ENCODE assay signal across 24 mouse cellular contexts in genomic region chr17:87809556-87809955, GRCm38 (mm10). TPM values are rescaled to one million over a fixed set of nuclear protein-coding genes. Genes with fewer than 3 reads are reported as not detected.
DNase-seq lines count a peak whose midpoint lies in the region; ATAC-seq and TF ChIP-seq lines count a peak whose summit lies in the region.
"Had no signal": no experiment of that assay in that cellular context is flagged by ENCODE, and none has a peak within 500 bp of the region (broad histone marks: within the 10 kb centered on the region; RNA-seq: fewer than 3 reads in every experiment).

No protein-coding gene starts in this region.

- peak; percentile 13 for DNase-seq in testis, postnatal 10 days (ENCODE audit: low spot score)
- no peak for DNase-seq in testis, postnatal 14 days (ENCODE audit: low spot score)
- DNase-seq in ES-CJ7 (ENCODE audit: low read depth, low spot score): peak; percentile 64
- DNase-seq in embryonic facial prominence, embryonic 10.5 days (ENCODE audit: low spot score): peak; percentile 2
- peak; percentile 3 for DNase-seq in stomach, postnatal 0 days (ENCODE audit: low spot score)
- DNase-seq in left cerebral cortex, adult 8-10 months (ENCODE audit: low spot score in 2 of 2): no peak
- DNase-seq in urinary bladder, postnatal 14 days (ENCODE audit: low spot score): no peak
- DNase-seq in heart, postnatal 4 days: no peak
- DNase-seq: adrenal gland, adult 8-10 months; adrenal gland, postnatal 14 days; adrenal gland, postnatal 36 days; cerebellum, adult 11-12 months; cerebellum, adult 2 months; cerebellum, adult 9-10 months; cerebellum, postnatal 10 days; cerebellum, postnatal 25 days had no signal

- H3K4me3 ChIP-seq in embryonic facial prominence, embryonic 10.5 days: no peak overlapping the region
- no peak overlapping the region for H3K4me3 ChIP-seq in stomach, postnatal 0 days (ENCODE audit: low read depth, low read length)
- H3K4me3 ChIP-seq: embryonic facial prominence, embryonic 13.5 days; embryonic facial prominence, embryonic 15.5 days; erythroblast, embryonic 14.5 days; forebrain, embryonic 10.5 days; forebrain, embryonic 13.5 days; forebrain, embryonic 15.5 days had no signal

- no peak for TF ChIP-seq CTCF in stomach, postnatal 0 days (IDR thresholded peaks at IDR 0.05; ENCODE audit: low read depth)

- no peak for ATAC-seq in stomach, postnatal 0 days (ENCODE audit: low FRiP score, low TSS enrichment)
- ATAC-seq: activated CD4-positive, CD25-positive, alpha-beta regulatory T cell, adult 4 months; forebrain, embryonic 13.5 days; forebrain, embryonic 15.5 days had no signal

- no peak overlapping the region for H3K9ac ChIP-seq in stomach, postnatal 0 days (ENCODE audit: low read length)
- H3K9ac ChIP-seq: embryonic facial prominence, embryonic 13.5 days; embryonic facial prominence, embryonic 15.5 days; forebrain, embryonic 13.5 days; forebrain, embryonic 15.5 days had no signal

- H3K4me1 ChIP-seq in embryonic facial prominence, embryonic 10.5 days: no peaks in the 10 kb centered on the region
- H3K4me1 ChIP-seq in stomach, postnatal 0 days (replicated peaks; ENCODE audit: control insufficient read depth, insufficient read depth): no peaks in the 10 kb centered on the region
- H3K4me1 ChIP-seq: embryonic facial prominence, embryonic 13.5 days; embryonic facial prominence, embryonic 15.5 days; forebrain, embryonic 10.5 days; forebrain, embryonic 13.5 days; forebrain, embryonic 15.5 days had no signal

- no peaks in the 10 kb centered on the region for H3K27me3 ChIP-seq in embryonic facial prominence, embryonic 10.5 days (replicated peaks; ENCODE audit: low read depth, poor library complexity, severe bottlenecking)
- no peaks in the 10 kb centered on the region for H3K27me3 ChIP-seq in stomach, postnatal 0 days (ENCODE audit: control insufficient read depth, insufficient read depth, low read length)
- H3K27me3 ChIP-seq: embryonic facial prominence, embryonic 15.5 days; forebrain, embryonic 13.5 days; forebrain, embryonic 15.5 days had no signal

- no peaks in the 10 kb centered on the region for H3K36me3 ChIP-seq in embryonic facial prominence, embryonic 10.5 days (replicated peaks)
- no peaks in the 10 kb centered on the region for H3K36me3 ChIP-seq in stomach, postnatal 0 days (ENCODE audit: control insufficient read depth, insufficient read depth, low read length)
- H3K36me3 ChIP-seq: embryonic facial prominence, embryonic 13.5 days; embryonic facial prominence, embryonic 15.5 days; forebrain, embryonic 10.5 days; forebrain, embryonic 15.5 days had no signal

- no peaks in the 10 kb centered on the region for H3K9me3 ChIP-seq in embryonic facial prominence, embryonic 10.5 days
- H3K9me3 ChIP-seq in stomach, postnatal 0 days (ENCODE audit: control insufficient read depth, low read length): no peaks in the 10 kb centered on the region
- H3K9me3 ChIP-seq: embryonic facial prominence, embryonic 13.5 days; embryonic facial prominence, embryonic 15.5 days; forebrain, embryonic 10.5 days; forebrain, embryonic 13.5 days; forebrain, embryonic 15.5 days had no signal

- WGBS in embryonic facial prominence, embryonic 10.5 days: 70% methylated on average over 2 of the region's 2 CpGs
- 75% methylated on average over 2 of the region's 2 CpGs for WGBS in stomach, postnatal 0 days

- TF ChIP-seq EP300 in stomach, postnatal 0 days (optimal IDR thresholded peaks at IDR 0.05): no peak

- no peak overlapping the region for H3K4me2 ChIP-seq in stomach, postnatal 0 days (replicated peaks; ENCODE audit: low read depth)
- H3K4me2 ChIP-seq: embryonic facial prominence, embryonic 13.5 days; embryonic facial prominence, embryonic 15.5 days; forebrain, embryonic 13.5 days; forebrain, embryonic 15.5 days had no signal

- H3K27ac ChIP-seq in embryonic facial prominence, embryonic 10.5 days (replicated peaks): no peak overlapping the region
- no peak overlapping the region for H3K27ac ChIP-seq in stomach, postnatal 0 days (replicated peaks)
- H3K27ac ChIP-seq: embryonic facial prominence, embryonic 13.5 days; embryonic facial prominence, embryonic 15.5 days; forebrain, embryonic 10.5 days; forebrain, embryonic 13.5 days; forebrain, embryonic 15.5 days had no signal

RNA-seq across cellular contexts. Expression of gene Kcnk12, which starts 11.8 kb away (rescaled TPM):
- polyA plus RNA-seq in embryonic facial prominence, embryonic 10.5 days (2016; fragmentation: Nextera tagmentation; extraction: Ambion mirVana): 0.10 TPM in 1 of 2 replicates, not detected in the other
- polyA plus RNA-seq in stomach, postnatal 0 days (2015; fragmentation: Nextera tagmentation; extraction: Ambion mirVana): 0.10 and 0.15 TPM in 2 replicates
- total RNA-seq in left cerebral cortex, adult 8-10 months (2022): 10 to 100 TPM; 21.2 to 24.0 (median 23.4) TPM
- total RNA-seq in heart, postnatal 4 days (2021): under 1 TPM in 1 of 2 experiments, not detected in 1; 0.14 TPM
- total RNA-seq: MEL had no signal
- polyA plus RNA-seq: activated CD4-positive, CD25-positive, alpha-beta regulatory T cell, adult 4 months; embryonic facial prominence, embryonic 13.5 days had no signal

Comparison
In these comparisons a context has a peak if more than half of its experiments do, and no peak if none do; other contexts are left out.
1. DNase-seq: peak in testis, postnatal 10 days (single experiment), ES-CJ7 (single experiment), embryonic facial prominence, embryonic 10.5 days (single experiment) and stomach, postnatal 0 days (single experiment); none in testis, postnatal 14 days (single experiment), left cerebral cortex, adult 8-10 months (0 of 2), urinary bladder, postnatal 14 days (single experiment) and heart, postnatal 4 days (single experiment).
2. RNA of gene Kcnk12, which starts 11.8 kb away (total RNA-seq): 21.2 to 24.0 TPM in left cerebral cortex, adult 8-10 months; 0.14 TPM in heart, postnatal 4 days; every median in the first group is over 10 times any median in the second.